Mouse (Mus musculus) cerebellum, adult 11-12 months (tissue): ENCODE results near the gene Clip1.

ENCODE experiments used
- DNase-seq: peaks from one replicate; pipeline ENCODE4 v3.0.0; 2022

Clip1 gene

DNA sequence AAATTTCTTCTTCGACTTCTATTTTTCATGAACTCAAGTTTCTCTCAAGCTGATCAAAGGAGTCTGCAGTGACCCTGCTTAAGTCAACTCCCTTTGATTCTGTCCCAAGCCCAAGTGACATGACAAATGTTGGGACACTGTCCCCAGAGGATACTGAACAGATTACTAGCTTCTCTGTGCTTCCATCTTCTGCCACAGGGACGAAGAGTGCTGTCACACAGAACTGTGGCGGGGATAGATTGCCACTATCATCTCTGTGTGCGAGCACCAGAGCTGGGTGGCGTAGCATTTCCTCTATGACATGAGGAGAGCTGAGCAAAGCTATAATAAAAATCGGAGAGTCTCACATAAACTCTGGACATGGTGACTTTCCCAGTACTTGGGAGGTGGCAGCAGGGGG lies 82.2 kb downstream of the Clip1 start:
- DNase-seq, result no peak

DNA sequence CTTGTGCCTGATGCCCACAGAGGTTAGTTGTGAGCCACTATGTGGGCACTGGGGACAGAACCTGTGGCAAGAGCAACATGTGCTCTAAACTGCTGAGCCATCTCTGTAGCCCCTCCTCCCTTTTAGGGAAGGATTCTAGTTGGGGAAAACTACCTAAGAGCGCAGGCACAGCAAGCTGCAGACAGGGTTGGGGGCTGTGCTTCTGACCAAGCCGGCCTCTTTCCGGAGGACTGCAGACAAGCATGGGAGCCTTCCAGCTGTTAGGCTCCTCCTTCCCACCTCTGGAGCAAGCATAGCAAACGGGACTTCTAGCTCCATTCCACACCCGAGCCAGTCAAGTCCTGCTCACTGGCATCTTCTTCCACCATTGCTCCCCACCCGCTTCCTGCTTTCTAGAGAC lies 85.1 kb downstream of the Clip1 start:
- DNase-seq, result no peak

DNA sequence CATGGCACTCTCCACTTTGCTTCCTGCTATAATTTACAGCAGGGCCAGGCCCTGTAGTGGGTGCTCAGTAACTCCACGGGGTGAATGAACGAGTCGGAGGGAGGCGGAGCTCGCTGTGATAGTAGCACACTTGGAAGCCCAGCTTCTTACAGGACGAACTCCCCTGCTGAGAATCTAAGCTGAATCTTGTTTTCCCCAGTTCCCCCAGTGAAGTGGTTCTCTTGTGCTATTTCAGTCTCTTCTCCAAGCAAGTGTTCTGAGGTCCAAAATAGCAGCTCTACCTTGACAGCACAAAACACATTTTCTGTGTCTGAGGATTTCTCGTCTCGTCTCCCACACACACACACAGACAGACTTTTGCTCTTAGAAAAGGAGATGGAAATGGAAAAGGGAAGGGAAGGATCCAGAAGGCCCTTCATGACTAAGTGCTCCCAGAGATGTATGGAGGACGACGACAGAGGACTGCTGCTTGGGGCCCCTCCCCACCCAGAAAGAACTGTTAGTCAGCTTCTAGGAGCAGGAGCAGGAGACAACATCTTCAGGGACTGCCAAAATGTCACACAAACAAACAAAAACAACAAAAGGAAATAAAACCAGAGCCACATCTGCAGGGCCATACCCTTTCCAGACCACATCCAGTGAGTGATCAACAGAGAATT lies 90.7 kb downstream of the Clip1 start:
- no peak for DNase-seq

DNA sequence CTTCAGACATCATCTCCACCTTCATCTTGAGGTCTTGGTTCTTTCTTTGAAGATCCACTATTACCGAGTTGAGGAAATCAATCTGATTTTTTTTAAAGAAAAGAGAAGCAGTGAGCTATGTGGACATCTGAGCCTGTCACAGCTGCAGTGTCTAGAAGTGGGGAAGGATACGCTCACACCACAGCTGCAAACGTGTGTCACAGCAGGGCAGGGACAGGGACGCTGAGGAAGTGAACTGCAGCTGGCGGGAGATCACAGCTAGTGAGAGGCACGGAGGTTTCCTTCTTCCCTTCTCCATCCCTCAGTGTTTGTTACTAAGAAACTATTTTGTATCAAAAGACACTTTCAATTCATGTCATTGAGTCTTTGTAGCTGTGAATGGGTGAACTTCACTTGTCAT lies 104.4 kb downstream of the Clip1 start:
- DNase-seq, result no peak

DNA sequence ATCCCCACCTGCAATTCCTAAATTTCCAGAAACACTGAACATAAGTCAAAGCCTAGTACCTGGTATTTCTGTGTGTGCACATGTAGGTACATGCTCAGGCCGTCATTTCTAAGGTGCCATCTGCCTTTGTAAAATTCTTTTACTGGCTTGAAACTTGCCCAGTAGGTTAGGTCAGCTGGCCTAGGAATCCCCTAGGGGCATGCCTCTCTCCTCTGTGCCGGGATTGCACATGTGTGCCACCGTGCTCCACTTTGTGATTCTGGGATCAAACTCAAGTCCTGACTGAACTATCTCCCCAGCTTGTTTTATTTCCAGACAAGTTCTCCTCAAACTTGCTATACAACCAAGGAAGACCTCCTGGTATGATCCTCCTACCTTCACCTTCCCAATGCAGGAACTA lies 107.7 kb downstream of the Clip1 start:
- no peak for DNase-seq

DNA sequence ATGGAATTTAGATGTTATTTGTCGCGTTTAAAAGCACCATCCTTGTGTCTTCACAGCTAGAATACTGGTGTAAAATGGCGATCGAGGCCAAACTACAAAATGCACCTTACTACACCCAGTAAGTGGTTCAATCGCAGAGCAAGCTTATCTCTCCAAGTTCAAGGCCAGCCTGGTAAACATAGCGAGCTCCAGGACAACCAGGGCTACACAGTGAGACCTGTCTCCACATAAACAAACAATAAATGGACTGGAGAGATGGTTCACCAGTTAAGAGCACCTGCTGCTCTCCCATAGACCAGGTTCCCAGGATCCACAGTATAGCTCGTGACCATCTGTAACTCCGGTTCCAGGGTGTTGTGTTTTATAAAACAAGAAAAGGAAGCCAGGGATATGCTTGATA lies 111.1 kb downstream of the Clip1 start:
- no peak for DNase-seq

DNA sequence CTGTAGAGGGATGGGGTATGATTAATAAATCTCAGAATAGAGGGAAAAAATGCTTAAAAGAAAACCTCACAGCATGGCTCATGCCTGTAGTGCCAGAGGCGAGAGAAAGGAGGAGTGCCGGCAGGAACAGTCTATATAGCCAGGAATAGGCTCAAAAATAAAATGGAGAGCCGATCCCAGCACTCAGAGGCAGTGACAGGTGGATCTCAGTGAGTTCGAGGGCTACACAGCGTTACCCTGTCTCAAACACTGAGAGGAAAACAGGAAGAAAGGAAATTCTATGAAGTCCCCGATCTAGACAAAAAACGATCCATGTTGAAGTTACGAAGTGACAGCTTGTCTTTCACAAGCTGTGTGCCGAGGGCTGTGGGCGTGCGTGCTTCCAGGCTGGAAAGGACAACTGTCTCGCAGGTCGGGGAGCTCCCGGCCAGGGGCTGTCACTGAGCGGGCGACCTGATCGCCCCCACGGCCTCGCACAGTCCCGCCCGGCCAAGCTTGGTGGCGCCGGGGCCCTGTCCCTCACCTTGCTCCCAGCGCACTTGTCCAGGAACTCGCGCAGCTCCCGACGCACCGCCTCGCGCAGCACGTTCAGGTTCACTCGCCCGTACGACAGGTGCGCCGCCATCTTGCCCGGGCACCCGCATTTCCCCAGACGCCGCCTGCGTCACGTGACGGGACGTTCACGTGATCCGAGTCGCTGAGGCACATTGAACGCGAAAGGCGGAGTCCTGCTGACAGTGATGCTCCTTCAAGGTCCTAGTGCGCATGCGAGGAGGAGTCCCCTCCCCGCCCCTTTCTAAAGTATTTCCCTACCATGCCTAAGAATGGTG lies 111.8 kb downstream of the Clip1 start, which contains the start of gene Vps33a:
Vps33a (minus strand) TSS at position 682 of the 830 bp plus-strand sequence.
- DNase-seq, result peak; percentile 98

DNA sequence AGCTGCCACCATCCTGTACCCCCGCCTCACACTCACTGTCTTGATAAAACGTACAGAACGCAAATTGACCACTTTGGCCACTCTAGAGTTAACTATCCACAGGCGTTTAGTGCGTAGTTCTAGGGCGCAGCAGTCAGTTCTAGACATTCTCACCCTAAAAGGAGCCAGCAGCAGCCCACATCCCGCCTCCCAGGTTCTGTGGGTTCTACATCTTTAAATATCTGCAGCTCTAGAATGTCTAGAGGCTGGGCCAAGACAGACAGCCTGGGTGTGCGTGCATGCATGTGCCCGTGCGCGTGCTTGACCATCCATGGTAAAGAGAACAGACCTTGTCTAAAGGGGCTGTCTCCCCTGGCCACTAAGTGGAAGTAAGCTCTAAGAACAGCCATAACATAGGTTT lies 123.3 kb downstream of the Clip1 start:
- no peak for DNase-seq

DNA sequence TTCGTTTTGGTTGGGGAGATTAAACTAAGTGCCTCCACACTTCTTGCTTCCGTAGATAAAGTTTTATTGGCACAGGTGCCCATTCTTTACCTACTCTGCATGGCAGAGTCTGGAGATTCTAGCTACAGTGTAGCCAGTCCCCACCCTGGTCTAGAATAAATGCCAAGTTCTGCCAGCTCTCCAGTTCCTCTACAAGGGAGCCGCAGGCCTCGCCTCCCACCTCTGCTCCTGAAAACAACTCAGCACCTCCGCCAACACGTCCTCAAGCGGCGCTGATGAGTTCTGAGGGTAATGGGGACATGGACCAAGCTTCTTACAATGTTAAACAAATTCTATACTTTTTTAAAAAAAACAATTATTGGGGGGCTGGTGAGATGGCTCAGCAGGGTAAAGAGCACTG lies 124.8 kb downstream of the Clip1 start:
- DNase-seq, result no peak

DNA sequence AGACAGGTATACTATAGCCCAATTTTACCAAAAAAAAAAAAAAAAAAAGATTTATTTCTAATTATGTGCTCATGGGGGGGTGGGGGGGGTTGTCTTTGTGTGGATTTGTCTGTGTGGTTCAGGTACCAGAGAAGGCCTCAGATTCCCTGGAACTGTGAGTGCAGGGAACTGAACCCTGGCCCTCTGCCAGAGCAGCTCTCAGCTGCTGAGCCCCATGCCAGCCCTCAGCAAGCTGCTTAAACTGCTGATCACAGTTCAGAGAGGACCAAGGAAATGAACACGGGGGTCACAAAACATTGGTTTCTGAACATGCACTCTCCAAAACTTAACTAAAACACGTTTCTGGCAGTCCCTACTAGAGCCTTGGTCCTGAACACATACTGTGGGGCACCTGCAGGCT lies 128.0 kb downstream of the Clip1 start:
- peak; percentile 77 for DNase-seq

DNA sequence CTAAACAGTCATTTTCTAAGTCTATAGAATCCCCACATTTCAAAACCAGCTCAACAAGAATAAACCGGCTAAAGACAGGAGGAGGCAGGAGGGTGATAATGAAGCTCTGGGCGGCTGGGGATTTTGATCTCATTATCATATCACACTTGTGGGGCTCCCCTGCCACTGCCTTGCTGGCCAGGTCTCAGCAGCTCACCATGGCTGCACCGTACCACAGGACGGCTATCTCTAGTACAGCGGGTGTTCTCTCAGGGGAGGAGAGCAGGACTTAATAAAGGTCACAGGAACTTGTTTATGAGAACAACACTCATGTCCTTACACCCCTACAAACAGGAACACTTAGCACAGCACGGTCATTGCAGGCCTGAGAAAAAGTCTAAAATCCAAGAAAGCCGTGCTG lies 128.7 kb downstream of the Clip1 start:
- no peak for DNase-seq

DNA sequence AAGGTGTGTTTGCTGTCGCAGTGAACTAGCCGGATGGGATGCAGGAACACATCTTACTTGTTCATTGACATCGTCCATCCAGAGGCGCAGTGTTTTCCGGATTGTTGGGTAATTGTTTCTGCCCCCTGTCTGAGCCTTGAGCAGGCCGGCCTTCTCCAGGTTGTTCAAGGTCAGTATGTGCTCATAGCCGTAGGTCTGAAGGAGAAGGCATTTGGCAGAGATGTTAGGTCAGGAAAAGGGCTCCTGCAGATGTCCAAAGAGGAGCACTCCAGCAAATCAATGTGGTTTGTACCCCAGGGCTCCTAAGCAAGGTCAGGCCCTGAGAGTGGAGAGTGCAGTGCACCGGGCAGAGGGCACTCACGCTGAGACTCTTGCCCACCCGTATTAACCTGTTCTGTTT lies 150.6 kb downstream of the Clip1 start:
- no peak for DNase-seq

DNA sequence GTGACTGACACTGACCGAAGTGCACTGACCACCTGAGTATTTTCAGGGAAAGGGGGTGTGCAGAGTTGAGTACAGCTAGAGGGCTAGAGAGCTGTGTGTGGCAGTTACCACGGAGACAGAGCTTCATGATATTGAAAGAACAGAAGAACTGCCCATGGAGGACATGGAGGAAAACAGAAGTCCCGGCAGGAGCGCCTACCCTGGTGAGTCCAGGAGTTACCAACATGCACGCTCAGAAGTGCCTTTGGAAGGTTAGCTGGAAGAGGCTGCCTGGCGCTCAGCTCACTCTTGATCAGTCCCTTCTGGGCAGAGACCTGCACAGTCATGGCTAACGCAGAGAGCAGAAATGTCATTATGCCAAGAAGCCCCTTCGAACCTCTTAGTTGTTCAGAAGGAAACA lies 154.4 kb downstream of the Clip1 start:
- DNase-seq, result no peak

DNA sequence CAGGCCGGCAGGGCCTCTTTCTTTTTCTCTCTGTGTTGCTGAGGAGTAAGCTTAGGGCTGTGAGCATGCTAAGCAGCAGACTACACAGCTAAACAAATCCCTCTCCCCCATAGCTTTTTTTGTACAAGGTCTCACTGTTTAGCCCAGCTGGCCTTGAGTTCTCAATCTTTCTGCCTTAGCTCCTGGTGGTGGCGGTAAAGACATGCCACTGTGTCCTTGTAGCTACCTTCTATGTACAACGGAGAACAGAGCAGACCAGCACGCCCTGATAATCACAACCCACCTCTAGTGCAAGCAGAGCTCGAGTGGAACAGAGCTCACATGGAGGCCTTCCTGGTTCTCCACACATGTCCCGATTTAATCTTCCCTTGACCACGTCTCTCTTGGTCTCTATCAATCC lies 155.8 kb downstream of the Clip1 start:
- DNase-seq, result no peak
